Mouse (Mus musculus) forebrain, embryonic 13.5 days (tissue): ENCODE data around the gene Ado. TPM values are rescaled to one million over a fixed set of nuclear protein-coding genes. Genes with fewer than 3 reads are reported as not detected.

Experiments used
- ATAC-seq: fragments of 200-750 bp; cut with Nextera tagmentation; 2 replicates; pipeline ENCODE4 v1.8.0; 2017
- H3K27ac ChIP-seq: fragments of 300-500 bp; sonication (generic); 2 replicates; pipeline ENCODE4 v1.5.1; 2015; ENCODE audit warnings: inconsistent platforms, mild to moderate bottlenecking, moderate library complexity
- H3K27me3 ChIP-seq: fragments of 300-500 bp; sonication (generic); 2 replicates; pipeline ENCODE4 v1.6.1; 2015; ENCODE audit warnings: mild to moderate bottlenecking, inconsistent platforms
- H3K36me3 ChIP-seq: fragments of 300-500 bp; sonication (generic); 2 replicates; pipeline ENCODE4 v1.6.1; 2015; ENCODE audit warnings: mild to moderate bottlenecking, inconsistent platforms; ENCODE audit not compliant: poor library complexity, severe bottlenecking
- H3K4me1 ChIP-seq: fragments of 300-500 bp; sonication (generic); 2 replicates; pipeline ENCODE4 v1.6.1; 2015; ENCODE audit warnings: inconsistent platforms
- H3K4me2 ChIP-seq: fragments of 300-500 bp; sonication (generic); 2 replicates; pipeline ENCODE4 v1.6.1; 2015; ENCODE audit warnings: inconsistent platforms, mild to moderate bottlenecking, moderate library complexity
- H3K4me3 ChIP-seq: fragments of 300-500 bp; sonication (generic); 2 replicates; pipeline ENCODE4 v1.5.1; 2015; ENCODE audit warnings: mild to moderate bottlenecking, inconsistent platforms
- H3K9ac ChIP-seq: fragments of 300-500 bp; sonication (generic); 2 replicates; pipeline ENCODE4 v1.6.1; 2015; ENCODE audit warnings: mild to moderate bottlenecking, inconsistent platforms
- H3K9me3 ChIP-seq: fragments of 300-500 bp; sonication (generic); replicated peaks from 2 replicates; pipeline ENCODE4 v1.6.1; 2016; ENCODE audit warnings: inconsistent platforms
- WGBS: fragments of 180-500 bp; shearing (Covaris S2); methylation state at CpG from one replicate; pipeline ENCODE4 v1.1.7; 2015; 5-methylcytosine and 5-hydroxymethylcytosine counted together
- polyA plus RNA-seq: library from polyadenylated mRNA; unstranded; fragments of >200 nt; fragmentation: Nextera tagmentation; extraction: Ambion mirVana; gene quantifications from 2 replicates; pipeline ENCODE4 v1.2.1, GENCODE M21; 2015

Ado gene
- polyA plus RNA-seq: 56.1 and 57.2 TPM in 2 replicates

GRCm38 (mm10) chr10:67548877-67549731 is at the start of gene Ado:
Gene Ado (minus strand): TSS chr10:67548955.
- H3K27me3 ChIP-seq: peaks cover 45% of the 10 kb centered on the region
- peak within 1 kb of the TSS; percentile 98 for H3K4me2 ChIP-seq
- 0 out of 2 replicates have a peak, but pooled peaks cover 3% of the 10 kb centered on the region for H3K36me3 ChIP-seq
- peak within 1 kb of the TSS; percentile 86 for H3K4me3 ChIP-seq
- H3K9me3 ChIP-seq: no peaks in the 10 kb centered on the region
- H3K4me1 ChIP-seq: peaks cover 35% of the 10 kb centered on the region
- under 1% methylated on average over 76 of the region's 79 CpGs for WGBS
- H3K9ac ChIP-seq: peak within 1 kb of the TSS; percentile 86
- H3K27ac ChIP-seq: peak within 1 kb of the TSS; percentile 90
- peak; percentile 99 for ATAC-seq

- H3K9me3 ChIP-seq: no peaks in the 10 kb centered on the region
- no peak overlapping the region for H3K9ac ChIP-seq
- H3K4me3 ChIP-seq: no peak overlapping the region
- H3K27ac ChIP-seq: no peak overlapping the region
- H3K36me3 ChIP-seq: no peaks in the 10 kb centered on the region
- no peaks in the 10 kb centered on the region for H3K4me1 ChIP-seq
- 92% methylated on average over 3 of the region's 3 CpGs for WGBS
- no peak overlapping the region for H3K4me2 ChIP-seq
- H3K27me3 ChIP-seq: no peaks in the 10 kb centered on the region
- ATAC-seq: no peak
These were observed 46.5 kb upstream of the Ado start for GRCm38 (mm10) chr10:67595278-67595677.

- H3K9me3 ChIP-seq: no peaks in the 10 kb centered on the region
- H3K27me3 ChIP-seq: no peaks in the 10 kb centered on the region
- no peak overlapping the region for H3K4me2 ChIP-seq
- no peaks in the 10 kb centered on the region for H3K36me3 ChIP-seq
- H3K27ac ChIP-seq: no peak overlapping the region
- H3K4me1 ChIP-seq: no peaks in the 10 kb centered on the region
- WGBS: 91% methylated on average over 18 of the region's 18 CpGs
- ATAC-seq: no peak
- no peak overlapping the region for H3K9ac ChIP-seq
- H3K4me3 ChIP-seq: no peak overlapping the region
These were observed 37.3 kb upstream of the Ado start for GRCm38 (mm10) chr10:67585873-67586610.

GRCm38 (mm10) chr10:67581698-67582285 is 33.0 kb upstream of the Ado start:
- Histone ChIP-seq H3K36me3 (no peaks in the 10 kb centered on the region), H3K4me3 (no peak overlapping the region), H3K27ac (no peak overlapping the region), H3K4me1 (no peaks in the 10 kb centered on the region), H3K4me2 (no peak overlapping the region), H3K9me3 (no peaks in the 10 kb centered on the region), H3K27me3 (peaks cover 12% of the 10 kb centered on the region; the same call in 1 of the 2 replicates), H3K9ac (no peak overlapping the region)
- ATAC-seq: no peak
- WGBS: 93% methylated on average over 12 of the region's 12 CpGs

- peaks cover 27% of the 10 kb centered on the region for H3K27me3 ChIP-seq
- H3K4me2 ChIP-seq: no peak overlapping the region
- H3K4me1 ChIP-seq: no peaks in the 10 kb centered on the region
- no peak for ATAC-seq
- no peaks in the 10 kb centered on the region for H3K9me3 ChIP-seq
- no peak overlapping the region for H3K27ac ChIP-seq
- no peak overlapping the region for H3K4me3 ChIP-seq
- H3K36me3 ChIP-seq: no peaks in the 10 kb centered on the region
- 96% methylated on average over 4 of the region's 4 CpGs for WGBS
- H3K9ac ChIP-seq: no peak overlapping the region
These were observed 31.1 kb upstream of the Ado start for GRCm38 (mm10) chr10:67579830-67580229.

GRCm38 (mm10) chr10:67573310-67573709 is 24.6 kb upstream of the Ado start:
- Histone ChIP-seq H3K36me3 (no peaks in the 10 kb centered on the region), H3K9ac (no peak overlapping the region), H3K4me2 (no peak overlapping the region), H3K4me3 (no peak overlapping the region), H3K27ac (no peak overlapping the region), H3K4me1 (no peaks in the 10 kb centered on the region), H3K9me3 (no peaks in the 10 kb centered on the region), H3K27me3 (peaks cover 85% of the 10 kb centered on the region)
- WGBS: 68% methylated on average over 8 of the region's 8 CpGs
- ATAC-seq: no peak

GRCm38 (mm10) chr10:67571443-67571842 is 22.7 kb upstream of the Ado start:
- WGBS: 92% methylated on average over 14 of the region's 14 CpGs
- Histone ChIP-seq H3K36me3 (no peaks in the 10 kb centered on the region), H3K4me1 (no peaks in the 10 kb centered on the region), H3K4me3 (no peak overlapping the region), H3K9me3 (no peaks in the 10 kb centered on the region), H3K27me3 (peaks cover 90% of the 10 kb centered on the region), H3K9ac (no peak overlapping the region), H3K4me2 (no peak overlapping the region), H3K27ac (no peak overlapping the region)
- no peak for ATAC-seq

GRCm38 (mm10) chr10:67569539-67569938 is 20.8 kb upstream of the Ado start:
- Histone ChIP-seq H3K9me3 (no peaks in the 10 kb centered on the region), H3K9ac (no peak overlapping the region), H3K27ac (no peak overlapping the region), H3K36me3 (no peaks in the 10 kb centered on the region), H3K4me2 (no peak overlapping the region), H3K4me3 (no peak overlapping the region), H3K27me3 (peaks cover 95% of the 10 kb centered on the region), H3K4me1 (peaks cover 13% of the 10 kb centered on the region)
- 91% methylated on average over 7 of the region's 7 CpGs for WGBS
- no peak for ATAC-seq

GRCm38 (mm10) chr10:67566104-67566503 is 17.3 kb upstream of the Ado start:
- peak; percentile 50; the same call in 1 of the 2 replicates for ATAC-seq
- no peak overlapping the region for H3K27ac ChIP-seq
- no peaks in the 10 kb centered on the region for H3K9me3 ChIP-seq
- H3K4me2 ChIP-seq: no peak overlapping the region
- H3K4me3 ChIP-seq: no peak overlapping the region
- peaks cover 98% of the 10 kb centered on the region for H3K27me3 ChIP-seq
- no peak overlapping the region for H3K9ac ChIP-seq
- 16% methylated on average over 8 of the region's 8 CpGs for WGBS
- H3K36me3 ChIP-seq: no peaks in the 10 kb centered on the region
- H3K4me1 ChIP-seq: peaks cover 13% of the 10 kb centered on the region

- ATAC-seq: no peak
- 91% methylated on average over 7 of the region's 7 CpGs for WGBS
- H3K4me1 ChIP-seq: peaks cover 24% of the 10 kb centered on the region
- H3K4me3 ChIP-seq: no peak overlapping the region
- no peak overlapping the region for H3K9ac ChIP-seq
- H3K4me2 ChIP-seq: no peak overlapping the region
- H3K9me3 ChIP-seq: no peaks in the 10 kb centered on the region
- peaks cover 91% of the 10 kb centered on the region for H3K27me3 ChIP-seq
- H3K36me3 ChIP-seq: no peaks in the 10 kb centered on the region
- no peak overlapping the region for H3K27ac ChIP-seq
These were observed 15.8 kb upstream of the Ado start for GRCm38 (mm10) chr10:67564509-67564908.

- 68% methylated on average over 1 of the region's 1 CpGs for WGBS
- H3K4me1 ChIP-seq: peaks cover 29% of the 10 kb centered on the region
- peaks cover 13% of the 10 kb centered on the region for H3K9me3 ChIP-seq
- H3K27ac ChIP-seq: no peak overlapping the region
- no peak overlapping the region for H3K9ac ChIP-seq
- no peak overlapping the region for H3K4me3 ChIP-seq
- H3K36me3 ChIP-seq: no peaks in the 10 kb centered on the region
- no peak for ATAC-seq
- H3K27me3 ChIP-seq: peaks cover 90% of the 10 kb centered on the region
- H3K4me2 ChIP-seq: no peak overlapping the region
These were observed 12.4 kb upstream of the Ado start for GRCm38 (mm10) chr10:67561185-67561584.
